10 mouse cellular contexts compared by ENCODE assay signal in the genomic region with DNA sequence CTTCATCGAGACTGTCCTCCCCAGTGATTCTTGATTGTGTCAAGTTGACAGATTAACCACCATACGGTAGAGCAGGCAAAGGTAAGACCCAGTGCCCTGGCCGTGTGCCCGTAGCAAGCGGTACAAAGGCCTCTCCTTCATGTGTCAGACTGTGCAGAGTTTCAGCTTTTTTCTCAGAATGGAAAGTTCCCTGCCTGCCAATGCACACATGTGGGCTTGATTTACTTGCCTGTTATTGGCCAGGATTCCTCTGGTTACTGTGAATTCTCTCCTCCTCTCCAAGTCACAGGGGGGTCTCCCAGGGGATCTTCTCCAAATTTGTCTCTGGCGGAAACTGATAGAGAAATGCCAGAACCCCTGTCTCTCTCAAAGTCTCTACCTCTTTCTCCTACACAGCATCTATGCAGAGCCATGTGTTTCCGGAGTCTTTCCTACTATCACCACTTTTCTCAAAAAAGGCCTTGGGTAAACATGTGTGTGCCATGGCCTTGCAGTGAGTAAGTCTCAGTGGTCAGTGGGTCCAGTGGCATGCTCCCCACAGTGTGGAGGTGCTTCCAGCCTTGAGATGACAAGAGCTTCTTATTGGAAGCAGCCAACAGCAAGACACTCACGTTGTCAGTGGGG. TPM values are rescaled to one million over a fixed set of nuclear protein-coding genes. Genes with fewer than 3 reads are reported as not detected.
DNase-seq lines count a peak whose midpoint lies in the region; ATAC-seq lines count a peak whose summit lies in the region.
"Had no signal": no experiment of that assay in that cellular context is flagged by ENCODE, and none has a peak within 500 bp of the region (broad histone marks: within the 10 kb centered on the region; RNA-seq: fewer than 3 reads in every experiment).

No protein-coding gene starts in this region.

- H3K9ac ChIP-seq in heart, embryonic 15.5 days, result no peak overlapping the region
- no peak overlapping the region for H3K9ac ChIP-seq in embryonic facial prominence, embryonic 13.5 days
- H3K9ac ChIP-seq in limb, embryonic 12.5 days (replicated peaks), result no peak overlapping the region
- H3K9ac ChIP-seq: neural tube, embryonic 12.5 days had no signal

- ATAC-seq in heart, embryonic 15.5 days (replicated peaks; ENCODE audit: insufficient number of reproducible peaks, insufficient read depth, low FRiP score, low read depth), result peak; percentile 36; the same call in 1 of the 2 replicates
- peak; percentile 78 for ATAC-seq in embryonic facial prominence, embryonic 13.5 days (ENCODE audit: insufficient number of reproducible peaks, insufficient read depth, low FRiP score, low TSS enrichment, low read depth)
- ATAC-seq in limb, embryonic 12.5 days (ENCODE audit: insufficient number of reproducible peaks, insufficient read depth, low FRiP score, low TSS enrichment, low read depth), result peak; percentile 35; the same call in 1 of the 2 replicates

- H3K9me3 ChIP-seq in heart, embryonic 15.5 days (replicated peaks), result no peaks in the 10 kb centered on the region
- no peaks in the 10 kb centered on the region for H3K9me3 ChIP-seq in embryonic facial prominence, embryonic 13.5 days
- H3K9me3 ChIP-seq in limb, embryonic 12.5 days, result no peaks in the 10 kb centered on the region
- H3K9me3 ChIP-seq: neural tube, embryonic 12.5 days had no signal

- no peaks in the 10 kb centered on the region for H3K4me1 ChIP-seq in heart, embryonic 15.5 days (replicated peaks)
- H3K4me1 ChIP-seq in embryonic facial prominence, embryonic 13.5 days, result peaks cover 19% of the 10 kb centered on the region
- peaks cover 13% of the 10 kb centered on the region; the same call in 1 of the 2 replicates for H3K4me1 ChIP-seq in limb, embryonic 12.5 days (replicated peaks)

- H3K4me2 ChIP-seq in heart, embryonic 15.5 days, result no peak overlapping the region
- no peak overlapping the region for H3K4me2 ChIP-seq in embryonic facial prominence, embryonic 13.5 days
- H3K4me2 ChIP-seq in limb, embryonic 12.5 days, result no peak overlapping the region
- H3K4me2 ChIP-seq: neural tube, embryonic 12.5 days had no signal

- WGBS in heart, embryonic 15.5 days, result 55% methylated on average over 8 of the region's 8 CpGs
- 41% methylated on average over 8 of the region's 8 CpGs for WGBS in embryonic facial prominence, embryonic 13.5 days
- WGBS in limb, embryonic 12.5 days, result 67% methylated on average over 8 of the region's 8 CpGs

- DNase-seq in heart, postnatal 25 days (ENCODE audit: low spot score), result no peak
- peak; percentile 7 to 37 for DNase-seq in heart, postnatal 14 days
- no peak for DNase-seq in urinary bladder, postnatal 36 days (ENCODE audit: low spot score in 2 of 2)
- DNase-seq in adrenal gland, adult 8-10 months, result no peak
- DNase-seq: cerebellum, postnatal 25 days; layer of hippocampus, postnatal 36 days had no signal

- 0 out of 2 replicates have a peak overlapping the region, but pooled peaks have one; percentile 9 for H3K27ac ChIP-seq in heart, embryonic 15.5 days
- H3K27ac ChIP-seq in embryonic facial prominence, embryonic 13.5 days, result peak overlapping the region; percentile 84
- 0 out of 2 replicates have a peak overlapping the region, but pooled peaks have one; percentile 8 for H3K27ac ChIP-seq in limb, embryonic 12.5 days
- H3K27ac ChIP-seq: neural tube, embryonic 12.5 days had no signal

- no peaks in the 10 kb centered on the region for H3K36me3 ChIP-seq in heart, embryonic 15.5 days
- H3K36me3 ChIP-seq in embryonic facial prominence, embryonic 13.5 days, result no peaks in the 10 kb centered on the region
- H3K36me3 ChIP-seq in limb, embryonic 12.5 days, result no peaks in the 10 kb centered on the region
- H3K36me3 ChIP-seq: neural tube, embryonic 12.5 days had no signal

- no peaks in the 10 kb centered on the region for H3K27me3 ChIP-seq in heart, embryonic 15.5 days
- H3K27me3 ChIP-seq in embryonic facial prominence, embryonic 13.5 days, result no peaks in the 10 kb centered on the region
- H3K27me3 ChIP-seq in limb, embryonic 12.5 days, result no peaks in the 10 kb centered on the region
- H3K27me3 ChIP-seq: neural tube, embryonic 12.5 days had no signal

- intact Hi-C loops in heart, postnatal 25 days (cut with DNase I), result no loop called here
- intact Hi-C loops in heart, postnatal 14 days (cut with DNase I), result no loop called here

- no peak overlapping the region for H3K4me3 ChIP-seq in heart, embryonic 15.5 days
- H3K4me3 ChIP-seq in embryonic facial prominence, embryonic 13.5 days, result no peak overlapping the region
- H3K4me3 ChIP-seq in limb, embryonic 12.5 days (replicated peaks), result no peak overlapping the region
- H3K4me3 ChIP-seq: neural tube, embryonic 12.5 days had no signal

RNA-seq across cellular contexts. Expression of a gene that starts 17.7 kb away (rescaled TPM):
- 8.1 and 9.1 TPM in 2 replicates for polyA plus RNA-seq in heart, embryonic 15.5 days (2015; fragmentation: Nextera tagmentation; extraction: Ambion mirVana)
- total RNA-seq in heart, postnatal 25 days (2021), result 10 to 100 TPM; 21.6 to 22.3 TPM
- polyA plus RNA-seq in embryonic facial prominence, embryonic 13.5 days (2015; fragmentation: Nextera tagmentation; extraction: Ambion mirVana), result 13.5 and 15.5 TPM in 2 replicates
- 10 to 100 TPM; 25.9 to 30.0 TPM for total RNA-seq in heart, postnatal 14 days (2021)
- 12.7 and 13.6 TPM in 2 replicates for polyA plus RNA-seq in limb, embryonic 12.5 days (2016; fragmentation: Nextera tagmentation; extraction: Ambion mirVana)
- 10 to 100 TPM; 52.0 to 61.3 (median 55.4) TPM for total RNA-seq in adrenal gland, adult 8-10 months (2022)

RNA-seq across cellular contexts. Expression of a gene that starts 51.7 kb away (rescaled TPM):
- 43.1 and 53.8 TPM in 2 replicates for polyA plus RNA-seq in heart, embryonic 15.5 days (2015; fragmentation: Nextera tagmentation; extraction: Ambion mirVana)
- 10 to 100 TPM; 58.0 to 62.0 TPM for total RNA-seq in heart, postnatal 25 days (2021)
- polyA plus RNA-seq in embryonic facial prominence, embryonic 13.5 days (2015; fragmentation: Nextera tagmentation; extraction: Ambion mirVana), result 52.0 and 55.7 TPM in 2 replicates
- total RNA-seq in heart, postnatal 14 days (2021), result 10 to 100 TPM; 54.6 to 57.4 TPM
- 52.6 and 56.6 TPM in 2 replicates for polyA plus RNA-seq in limb, embryonic 12.5 days (2016; fragmentation: Nextera tagmentation; extraction: Ambion mirVana)
- total RNA-seq in adrenal gland, adult 8-10 months (2022), result 10 to 100 TPM; 57.3 to 68.1 (median 62.5) TPM

Comparison
In these comparisons a context has a peak if more than half of its experiments do, and no peak if none do; other contexts are left out.
1. DNase-seq: peak in heart, postnatal 14 days (2 of 2); none in heart, postnatal 25 days (single experiment), urinary bladder, postnatal 36 days (0 of 2) and adrenal gland, adult 8-10 months (single experiment).
2. H3K27ac ChIP-seq: peak in every context shown above with its lines; median percentile 84 in embryonic facial prominence, embryonic 13.5 days; 9 in heart, embryonic 15.5 days; 8 in limb, embryonic 12.5 days.
3. Peak in every context shown above with its lines, with median percentiles within 50 percentile points of each other: ATAC-seq.